Mouse (Mus musculus) fibroblast of lung, adult 2 months (primary cell): Measurements from ENCODE around the gene Prkar1b.

ENCODE experiments used
- DNase-seq: peaks from one replicate; pipeline ENCODE4 v3.0.0-alpha.2; 2011; ENCODE audit warnings: low read depth

The Prkar1b gene

DNA sequence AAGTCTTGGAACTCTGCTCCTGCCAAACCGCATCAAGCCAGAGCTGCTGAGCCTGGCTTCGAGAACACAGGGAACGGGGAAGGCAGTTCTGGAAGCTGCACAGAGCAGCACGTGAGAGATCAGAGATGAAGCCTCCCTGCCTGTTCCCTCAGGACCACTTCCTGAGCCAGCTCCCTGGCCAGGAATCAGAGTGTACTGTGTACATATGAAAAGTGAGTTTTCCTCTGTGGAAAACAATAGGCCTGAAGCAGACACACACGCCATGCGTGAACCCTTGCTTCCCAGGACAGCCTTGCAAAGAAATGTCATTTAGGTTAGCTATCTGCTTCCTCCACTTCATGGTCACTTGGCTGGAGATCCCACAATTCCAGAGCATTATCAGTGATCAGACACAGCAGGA, 48.0 kb downstream of the Prkar1b start:
- no peak for DNase-seq

- no peak for DNase-seq
Observed at GRCm38 (mm10) chr5:139098991-139099972, 50.5 kb downstream of the Prkar1b start.

DNA sequence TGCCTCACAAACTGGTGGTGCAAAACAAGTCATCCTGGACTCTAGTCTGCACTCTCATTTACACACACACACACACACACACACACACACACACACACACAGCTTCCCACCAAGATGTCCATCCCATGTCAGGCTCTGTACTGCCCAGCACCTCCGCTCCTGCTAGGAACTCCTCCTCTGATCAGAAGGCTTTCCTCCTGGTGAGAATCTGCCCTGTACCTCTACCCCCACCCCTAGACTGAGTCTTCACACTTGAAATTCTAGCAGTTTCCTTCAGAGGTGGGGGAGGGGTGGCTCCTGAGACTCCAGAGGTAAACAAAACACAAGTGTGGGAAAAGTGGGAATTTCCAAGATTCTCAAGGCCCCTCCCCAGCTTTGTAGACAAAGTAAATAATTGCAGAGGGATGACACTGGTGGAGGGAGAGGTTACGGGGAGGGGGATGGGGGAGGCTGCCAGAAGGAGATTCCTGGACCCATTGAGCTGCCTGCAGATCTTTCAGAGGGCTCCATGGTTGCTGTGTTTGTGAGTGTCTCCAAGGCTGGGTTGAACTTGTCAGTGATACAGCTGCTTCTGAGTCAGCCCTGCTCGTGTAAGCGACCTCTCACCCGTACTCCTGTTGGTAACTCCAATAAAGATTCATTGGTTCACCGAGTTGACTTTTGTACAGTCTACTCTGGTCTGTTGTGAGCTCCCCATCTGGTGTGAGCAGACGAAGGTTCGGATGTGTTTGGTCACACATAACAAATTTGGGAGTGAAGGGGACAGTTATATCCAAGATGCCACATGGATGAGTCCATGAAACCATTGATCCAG, 54.3 kb downstream of the Prkar1b start:
- DNase-seq: no peak

DNA sequence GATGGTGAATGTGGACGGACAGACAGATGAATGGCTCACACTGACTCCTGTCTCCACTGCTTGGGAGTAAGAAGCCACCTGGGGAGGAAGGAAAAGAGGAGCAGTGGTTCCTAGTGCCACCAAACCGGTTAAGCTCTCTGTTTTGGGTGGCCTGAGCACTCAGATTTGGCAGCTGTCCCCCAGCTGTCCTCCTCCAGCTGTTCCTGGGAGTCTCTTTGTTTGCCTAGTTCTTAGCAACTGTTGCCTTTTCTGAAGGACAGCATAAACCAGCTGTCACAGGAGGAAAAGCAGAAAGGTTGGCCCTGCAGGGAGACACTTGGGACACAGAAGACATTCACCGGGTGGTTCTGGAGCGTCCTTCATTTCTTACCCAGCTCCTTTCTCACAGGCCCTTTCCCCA, 56.3 kb downstream of the Prkar1b start:
- DNase-seq: no peak

DNA sequence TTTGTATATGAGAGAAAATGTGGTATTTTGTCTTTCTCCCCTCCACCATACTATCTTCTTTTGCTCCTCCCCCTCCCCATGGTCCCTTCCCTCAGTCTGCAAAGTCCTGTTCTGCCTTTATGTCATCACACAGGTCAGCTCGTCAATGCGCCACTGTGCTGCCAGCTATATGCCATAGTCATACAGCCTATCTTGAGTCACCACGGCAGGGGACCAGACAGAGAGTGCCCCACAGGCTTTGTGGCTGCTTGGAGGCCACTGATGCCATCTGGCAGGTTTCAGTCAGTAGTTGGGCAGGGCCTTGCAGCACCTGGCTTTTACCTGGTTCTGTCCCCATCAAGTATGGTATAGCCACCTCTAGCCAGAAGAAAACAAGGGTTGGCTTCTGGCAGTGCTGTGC, 58.1 kb downstream of the Prkar1b start:
- DNase-seq: no peak

GRCm38 (mm10) chr5:139090162-139090561, 59.6 kb downstream of the Prkar1b start:
- DNase-seq: no peak

DNA sequence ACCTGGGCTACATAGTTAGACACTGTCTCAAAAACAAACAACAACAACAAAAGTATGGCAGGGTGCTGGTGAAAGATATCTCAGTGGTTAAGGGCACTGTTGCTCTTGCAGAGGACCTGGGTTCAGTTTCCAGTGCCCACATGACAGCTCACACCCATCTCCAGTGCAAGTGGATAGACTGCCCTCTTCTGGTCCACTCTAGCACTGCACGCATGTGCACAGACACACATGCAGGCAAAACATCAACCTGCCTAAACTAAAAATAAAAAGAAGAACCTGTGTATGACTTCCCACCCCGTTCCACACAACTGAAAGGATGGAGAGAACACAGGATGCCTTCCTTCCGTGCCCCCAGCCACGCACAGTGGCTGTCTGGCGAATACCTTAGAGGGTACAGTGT, 61.6 kb downstream of the Prkar1b start:
- no peak for DNase-seq

DNA sequence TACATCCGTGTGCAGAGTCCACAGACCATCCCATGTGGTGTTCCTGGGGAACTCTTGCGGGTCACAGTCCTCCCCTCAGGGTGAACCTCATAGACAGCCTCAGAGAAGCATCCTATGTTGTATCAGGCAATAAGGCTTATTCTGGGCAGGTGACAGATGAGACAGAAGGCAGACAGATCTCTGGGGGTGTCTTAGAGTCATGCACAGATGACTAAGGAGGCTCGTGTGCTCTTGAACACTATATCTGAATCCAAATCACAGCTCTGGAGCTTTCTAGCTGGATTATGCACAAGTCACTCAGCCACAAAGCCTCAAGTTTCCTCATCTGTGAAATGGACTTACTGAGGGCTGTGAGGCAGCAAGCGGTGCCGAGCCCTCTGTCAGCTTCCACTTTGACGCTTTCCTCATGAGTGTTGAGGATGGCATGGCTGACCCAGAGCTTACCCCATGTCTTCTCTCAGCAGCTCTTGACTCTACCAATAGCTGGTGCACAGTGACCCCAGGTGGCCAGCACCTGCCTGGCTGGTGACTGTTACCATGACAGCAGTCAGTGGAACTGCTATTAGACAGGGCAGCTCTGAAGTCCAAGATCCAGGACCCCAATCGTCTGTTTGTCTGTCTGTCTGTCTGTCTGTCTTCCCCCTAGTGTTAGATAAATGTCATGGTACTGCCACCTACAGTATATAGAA, 64.8 kb downstream of the Prkar1b start:
- no peak for DNase-seq

DNA sequence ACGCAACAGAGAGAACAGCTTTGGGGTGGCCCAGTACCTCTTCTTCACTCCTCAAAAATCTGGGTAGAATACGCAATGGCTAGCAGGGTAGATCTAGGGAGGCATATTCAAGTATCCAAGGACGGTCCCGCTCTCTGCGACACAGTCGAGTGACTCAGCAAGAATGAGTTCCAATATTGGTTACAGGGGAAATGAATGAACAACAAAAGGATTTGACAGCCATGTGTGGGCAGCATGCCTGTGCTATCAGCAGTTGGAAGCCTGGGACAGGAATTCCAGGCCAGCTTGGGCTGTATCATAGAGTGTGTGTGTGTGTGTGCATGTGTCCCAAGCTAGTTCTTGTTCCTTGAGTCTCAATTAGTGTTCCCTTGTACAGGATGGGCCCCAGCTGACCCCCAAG, 65.5 kb downstream of the Prkar1b start:
- no peak for DNase-seq

GRCm38 (mm10) chr5:139083841-139084240, 66.0 kb downstream of the Prkar1b start:
- no peak for DNase-seq

DNA sequence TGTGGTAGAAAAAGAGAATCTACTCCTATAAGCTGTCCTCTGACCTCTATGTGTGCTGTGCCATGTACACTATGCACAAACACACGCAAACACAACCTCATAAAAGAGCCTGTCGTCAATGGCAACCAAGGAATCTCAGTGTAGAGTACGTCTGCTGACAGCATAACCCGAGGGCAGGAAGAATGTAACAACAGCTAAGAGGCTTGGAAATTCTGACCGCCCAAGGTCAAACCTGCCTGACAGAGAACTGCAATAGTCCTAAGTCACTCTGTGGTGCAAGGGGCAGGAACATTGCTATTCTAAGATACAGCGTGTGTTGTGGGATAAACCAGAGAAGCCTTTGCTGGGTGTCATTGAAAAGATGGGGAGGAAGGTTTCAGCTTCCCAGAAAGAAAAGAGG, 68.4 kb downstream of the Prkar1b start:
- DNase-seq: no peak

DNA sequence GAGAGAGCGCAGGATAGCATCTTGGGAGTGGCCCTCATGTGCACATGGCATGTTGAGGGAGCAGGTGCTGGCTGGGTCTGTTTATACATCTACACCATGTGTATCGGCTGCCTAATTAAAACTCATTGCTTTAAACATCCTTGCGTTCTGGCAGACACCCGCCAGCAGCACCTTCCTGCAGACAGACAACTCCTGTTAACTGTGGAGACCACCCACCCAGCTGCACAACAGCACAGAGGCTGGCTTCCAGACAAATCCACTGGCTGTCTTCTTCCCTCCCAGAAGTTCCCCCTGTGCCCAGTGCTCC, 71.7 kb downstream of the Prkar1b start:
- no peak for DNase-seq

DNA sequence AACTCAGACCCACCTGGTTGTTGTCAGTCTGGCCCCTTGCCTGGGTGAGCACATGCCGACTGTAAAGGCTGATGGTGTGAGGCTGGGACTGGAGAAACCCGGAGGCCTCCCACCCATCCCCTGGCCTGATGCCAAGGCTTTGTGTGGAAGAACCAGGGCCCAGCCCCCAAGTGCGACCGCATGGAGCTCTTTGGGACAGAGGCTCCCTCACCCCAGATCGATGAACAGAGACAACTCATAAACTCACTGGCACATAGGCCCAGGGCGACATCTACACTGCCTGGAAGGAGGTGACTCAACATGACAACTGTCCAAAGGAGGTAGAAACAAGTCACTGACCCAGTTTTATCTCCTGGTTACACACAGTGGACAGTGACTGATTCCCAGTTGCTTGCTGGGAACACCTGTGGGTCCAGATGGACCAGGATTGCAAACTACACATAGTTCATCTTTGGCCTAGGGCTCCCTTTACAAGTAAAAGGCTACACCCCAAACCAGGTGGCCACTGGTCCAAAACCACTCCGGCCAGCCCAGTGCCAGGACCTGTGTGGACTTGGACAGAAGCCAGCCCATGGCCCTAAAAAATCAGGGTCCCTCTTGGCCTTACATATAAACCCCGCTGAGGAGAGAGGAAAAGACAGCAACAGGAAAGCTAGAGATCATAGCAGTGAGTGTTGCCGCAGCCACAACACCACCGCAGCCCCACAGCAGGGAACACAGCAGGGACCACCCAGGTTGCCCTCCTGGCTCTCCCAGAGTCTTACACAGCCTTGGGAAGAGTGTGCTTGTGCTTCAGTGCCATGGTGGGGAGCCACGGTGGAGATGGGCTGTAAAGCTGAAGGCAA, 72.3 kb downstream of the Prkar1b start:
- DNase-seq: no peak

DNA sequence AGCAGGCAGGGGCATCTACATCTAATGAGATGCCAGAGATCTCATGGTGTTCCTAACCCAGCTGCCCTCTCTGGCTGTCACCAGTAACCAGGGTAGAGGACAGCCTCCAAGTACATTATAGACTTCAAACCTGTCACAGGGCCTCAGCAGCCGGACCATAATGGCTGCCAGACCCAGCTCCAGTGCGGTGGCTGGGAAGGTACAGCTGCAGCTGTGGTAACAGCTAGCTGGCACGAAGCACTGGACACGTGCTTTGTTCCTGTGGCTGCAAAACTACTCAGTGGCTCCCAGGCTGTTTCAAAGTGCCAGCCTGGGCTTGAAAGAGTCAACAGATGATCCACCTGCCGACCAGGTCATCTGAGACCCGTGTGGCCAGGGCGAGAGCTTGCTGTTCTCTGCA, 73.4 kb downstream of the Prkar1b start:
- no peak for DNase-seq

GRCm38 (mm10) chr5:139075791-139076190, 74.0 kb downstream of the Prkar1b start:
- DNase-seq: no peak

DNA sequence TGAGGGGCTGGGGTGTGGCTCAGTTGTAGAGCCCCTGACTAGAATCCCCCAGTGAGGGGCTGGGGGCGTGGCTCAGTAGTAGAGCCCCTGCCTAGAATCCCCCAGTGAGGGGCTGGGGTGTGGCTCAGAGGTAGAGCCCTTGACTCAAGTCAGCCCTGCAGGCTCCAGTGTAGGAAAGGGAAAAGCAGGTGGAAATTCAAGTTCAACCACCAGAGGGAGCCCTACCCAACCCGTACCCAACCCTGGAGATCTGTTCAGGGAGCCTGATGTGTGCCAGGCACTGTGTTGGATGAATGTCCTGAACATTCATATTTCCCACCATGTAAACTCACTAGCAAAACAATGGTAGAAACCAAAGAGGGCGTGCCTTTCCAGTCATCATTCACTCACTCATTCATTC, 74.7 kb downstream of the Prkar1b start:
- no peak for DNase-seq

- DNase-seq: no peak
Observed at GRCm38 (mm10) chr5:139073977-139074376, 75.8 kb downstream of the Prkar1b start.

DNA sequence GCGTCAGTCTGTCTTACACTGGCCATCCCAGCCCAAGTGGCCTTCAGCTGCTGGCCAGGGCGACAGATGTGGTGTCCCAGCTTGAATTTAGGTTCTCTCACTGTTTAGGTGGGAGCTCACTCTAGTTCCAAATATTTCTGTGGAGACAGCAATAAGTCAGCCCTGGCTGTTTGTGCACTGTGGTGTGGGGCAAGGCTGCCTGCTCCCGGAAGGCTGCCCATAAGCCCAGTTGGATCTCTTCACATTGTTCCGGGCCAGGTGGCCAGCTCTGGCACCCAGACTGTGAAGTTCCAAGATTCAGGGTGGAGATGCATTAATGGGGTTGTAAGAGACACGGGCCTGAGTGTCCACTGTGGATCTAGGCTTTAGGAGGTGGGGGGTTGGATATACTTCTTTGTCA, 76.9 kb downstream of the Prkar1b start:
- no peak for DNase-seq

- DNase-seq: no peak
Observed at GRCm38 (mm10) chr5:139066861-139067614, 82.8 kb downstream of the Prkar1b start.

DNA sequence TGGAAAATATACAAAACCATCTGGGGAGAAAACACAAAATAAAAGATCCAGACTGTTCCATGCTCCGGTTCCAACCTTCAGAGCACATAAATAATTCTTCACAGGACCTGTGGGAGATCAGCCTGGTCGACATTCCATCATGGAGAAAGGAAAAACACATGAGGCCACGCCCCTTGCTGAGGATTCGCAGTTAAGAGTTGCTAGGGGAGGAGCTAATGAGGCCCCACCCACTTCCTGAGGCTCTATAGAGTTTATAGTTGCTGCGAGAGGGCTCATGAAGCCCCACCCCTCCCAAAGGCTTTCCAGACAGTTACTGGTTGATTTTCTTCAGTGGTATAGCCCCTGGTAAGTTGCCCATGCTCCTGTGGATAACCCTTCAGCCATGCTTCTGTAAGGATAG, 85.2 kb downstream of the Prkar1b start:
- no peak for DNase-seq

- no peak for DNase-seq
Observed at GRCm38 (mm10) chr5:139061680-139062079, 88.1 kb downstream of the Prkar1b start.
